Mouse (Mus musculus) kidney, adult 2 months (tissue): Measurements from ENCODE around the gene Obox1.
"Not testable (repeated sequence)": the region's sequence is repeated elsewhere in the genome, so short reads cannot be mapped to it uniquely, and the experiment has no call there.

Experiments
- CTCF ChIP-seq: fragments of 200-500 bp; conservative IDR thresholded peaks from 2 replicates; pipeline ENCODE4 v1.5.1; 2011; ENCODE audit warnings: low read depth, mild to moderate bottlenecking, control low read depth, low read length, moderate library complexity, mixed read lengths; ENCODE audit not compliant: insufficient read depth, insufficient read length
- POLR2A ChIP-seq: fragments of 200-500 bp; IDR thresholded peaks from one replicate; pipeline ENCODE4 v1.6.1; 2011; ENCODE audit warnings: low read depth, low read length, control low read depth

DNA sequence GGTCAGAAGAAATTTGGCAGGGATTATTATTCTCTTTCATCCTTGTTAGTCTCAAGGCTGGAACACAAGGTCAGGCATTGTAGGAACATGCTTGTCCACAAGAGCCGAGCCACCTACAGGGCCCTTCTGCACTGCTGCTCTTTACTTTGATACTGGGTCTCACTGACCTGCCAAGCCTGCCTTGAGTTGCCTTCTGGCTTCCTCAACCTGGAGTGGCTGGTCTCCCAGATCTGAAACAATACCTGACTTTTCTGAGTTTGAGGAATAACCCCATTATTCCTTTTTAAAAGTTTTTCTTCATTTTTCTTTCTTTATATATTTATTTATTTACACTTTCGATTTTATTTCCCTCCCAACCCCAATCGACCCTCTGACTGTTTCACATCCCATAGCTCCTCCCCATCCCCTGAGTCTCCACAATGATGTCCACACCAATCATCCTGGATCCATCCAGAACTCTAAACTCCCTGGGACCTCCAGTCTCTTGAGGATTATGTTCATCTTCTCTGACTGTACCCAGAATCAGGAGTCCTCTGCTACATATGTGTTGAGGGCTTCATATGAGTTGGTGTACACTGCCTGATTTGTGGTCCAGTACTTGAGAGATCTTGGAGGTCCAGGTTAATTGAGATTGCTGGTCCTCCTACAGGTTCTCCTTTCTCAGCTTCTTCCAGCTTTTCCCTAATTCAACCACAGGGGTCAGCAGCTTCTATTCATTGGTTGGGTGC, 10.6 kb downstream of the Obox1 start:
- TF ChIP-seq POLR2A, CTCF: not testable (repeated sequence)
